Mouse (Mus musculus) heart, embryonic 14.5 days (tissue): ENCODE results near the gene Immp2l. TPM values are rescaled to one million over a fixed set of nuclear protein-coding genes. Genes with fewer than 3 reads are reported as not detected.

ENCODE experiments used
- ATAC-seq: fragments of 200-750 bp; cut with Nextera tagmentation; 2 replicates; pipeline ENCODE4 v1.8.0; 2017; ENCODE audit warnings: low read depth, moderate TSS enrichment; ENCODE audit not compliant: insufficient number of reproducible peaks, insufficient read depth, low FRiP score
- H3K27ac ChIP-seq, 2 experiments: fragments of 200-500 bp in 1 of 2; fragments of 300-500 bp in 1 of 2; sonication (generic) in 1 of 2; replicated peaks in 1 of 2; 2 replicates each; pipeline ENCODE4 v1.5.1; 2012 to 2014; ENCODE audit warnings: low read depth in 2 of 2, low read length in 2 of 2, control low read depth in 1 of 2, mild to moderate bottlenecking in 1 of 2, mixed read lengths in 1 of 2; ENCODE audit not compliant: control insufficient read depth in 1 of 2, insufficient read depth in 1 of 2
- H3K27me3 ChIP-seq: fragments of 300-500 bp; sonication (generic); 2 replicates; pipeline ENCODE4 v1.6.1; 2014; ENCODE audit warnings: mild to moderate bottlenecking, low read length, control low read depth; ENCODE audit not compliant: control insufficient read depth, insufficient read depth
- H3K36me3 ChIP-seq: fragments of 300-500 bp; sonication (generic); 2 replicates; pipeline ENCODE4 v1.6.1; 2014; ENCODE audit warnings: mild to moderate bottlenecking, control low read depth, low read length, mixed read lengths; ENCODE audit not compliant: control insufficient read depth, insufficient read depth
- H3K4me1 ChIP-seq, 2 experiments: fragments of 200-500 bp in 1 of 2; fragments of 300-500 bp in 1 of 2; sonication (generic) in 1 of 2; 2 replicates each; pipeline ENCODE4 v1.6.1; 2012 to 2014; ENCODE audit warnings: low read length in 2 of 2, control low read depth in 1 of 2, mixed read lengths in 1 of 2; ENCODE audit not compliant: control insufficient read depth in 2 of 2, insufficient read depth in 2 of 2
- H3K4me2 ChIP-seq: fragments of 300-500 bp; sonication (generic); 2 replicates; pipeline ENCODE4 v1.6.1; 2014; ENCODE audit warnings: mild to moderate bottlenecking, low read length
- H3K4me3 ChIP-seq, 2 experiments: fragments of 200-500 bp in 1 of 2; fragments of 300-500 bp in 1 of 2; sonication (generic) in 1 of 2; 2 replicates each; pipeline ENCODE4 v1.5.1; 2012 to 2014; ENCODE audit warnings: low read length in 2 of 2, mild to moderate bottlenecking in 2 of 2, control low read depth in 1 of 2, low read depth in 1 of 2, moderate library complexity in 1 of 2; ENCODE audit not compliant: control insufficient read depth in 1 of 2, insufficient read depth in 1 of 2
- H3K9ac ChIP-seq: fragments of 300-500 bp; sonication (generic); 2 replicates; pipeline ENCODE4 v1.6.1; 2014; ENCODE audit warnings: mild to moderate bottlenecking, low read length
- H3K9me3 ChIP-seq: fragments of 300-500 bp; sonication (generic); 2 replicates; pipeline ENCODE4 v1.6.1; 2016; ENCODE audit warnings: low read length, control low read depth; ENCODE audit not compliant: control insufficient read depth
- WGBS: fragments of 180-500 bp; shearing (Covaris S2); extraction: QIAGEN DNeasy Blood & Tissue Kit; methylation state at CpG from one replicate; pipeline ENCODE4 v1.1.7; 2014; 5-methylcytosine and 5-hydroxymethylcytosine counted together
- polyA plus RNA-seq: library from polyadenylated mRNA; unstranded; fragments of >200 nt; fragmentation: Nextera tagmentation; extraction: Ambion mirVana; gene quantifications from 2 replicates; pipeline ENCODE4 v1.2.1, GENCODE M21; 2014

Immp2l gene
- polyA plus RNA-seq, 1 experiment from 2014 or later, result 11.4 TPM

DNA sequence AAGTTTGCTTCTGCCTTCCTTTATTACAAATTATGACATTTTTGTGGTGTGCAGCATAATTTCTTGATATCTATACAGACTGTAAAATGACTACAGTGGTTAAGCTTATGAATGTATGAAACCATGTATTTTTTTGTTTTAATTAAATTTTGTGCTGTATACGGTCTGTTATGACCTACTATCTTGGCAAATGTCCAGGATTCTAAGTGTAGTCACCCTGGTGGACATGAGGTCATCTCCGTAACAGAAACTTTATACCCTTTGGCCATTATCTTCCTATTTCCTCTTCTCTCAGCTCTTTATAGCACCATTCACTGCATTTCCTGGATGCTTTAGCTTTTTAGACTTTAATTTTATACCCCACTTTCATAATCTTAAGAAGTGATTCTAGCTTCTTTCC lies 325.5 kb downstream of the Immp2l start:
- H3K36me3 ChIP-seq, result no peaks in the 10 kb centered on the region
- no peak overlapping the region for H3K4me3 ChIP-seq
- no peak overlapping the region for H3K9ac ChIP-seq
- no peak for ATAC-seq
- WGBS, result 32% methylated on average over 2 of the region's 2 CpGs
- H3K4me1 ChIP-seq, result peaks cover 0 to 2% of the 10 kb centered on the region in 2 experiments; a peak in 2 of 4 replicates
- no peaks in the 10 kb centered on the region for H3K9me3 ChIP-seq
- H3K27ac ChIP-seq, result no peak overlapping the region
- H3K4me2 ChIP-seq, result no peak overlapping the region
- no peaks in the 10 kb centered on the region for H3K27me3 ChIP-seq

DNA sequence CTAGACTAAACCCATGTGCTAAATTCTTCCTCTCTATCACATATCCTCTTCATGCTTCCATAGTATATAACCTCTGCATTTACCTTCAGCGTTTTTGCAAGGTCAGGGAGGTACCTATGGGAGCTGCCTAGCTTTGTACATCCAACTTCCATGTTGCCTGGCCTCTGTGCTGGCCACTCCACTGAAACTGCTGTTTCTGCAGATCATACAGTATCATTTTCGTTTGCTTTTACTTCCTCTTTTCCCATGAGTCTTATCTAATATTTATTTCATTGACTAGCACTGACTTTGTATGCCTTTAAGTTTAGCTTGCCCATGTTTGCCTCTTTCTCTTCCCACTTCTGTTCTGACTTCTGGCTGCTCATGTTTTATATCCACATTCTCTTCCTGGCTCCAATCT lies 325.9 kb downstream of the Immp2l start:
- Histone ChIP-seq H3K36me3 (no peaks in the 10 kb centered on the region), H3K4me1 (peaks cover 0 to 2% of the 10 kb centered on the region in 2 experiments; a peak in 2 of 4 replicates), H3K27me3 (no peaks in the 10 kb centered on the region), H3K4me3 (no peak overlapping the region), H3K27ac (no peak overlapping the region), H3K9ac (no peak overlapping the region), H3K9me3 (no peaks in the 10 kb centered on the region), H3K4me2 (no peak overlapping the region)
- WGBS, result 30% methylated on average over 2 of the region's 2 CpGs
- no peak for ATAC-seq

DNA sequence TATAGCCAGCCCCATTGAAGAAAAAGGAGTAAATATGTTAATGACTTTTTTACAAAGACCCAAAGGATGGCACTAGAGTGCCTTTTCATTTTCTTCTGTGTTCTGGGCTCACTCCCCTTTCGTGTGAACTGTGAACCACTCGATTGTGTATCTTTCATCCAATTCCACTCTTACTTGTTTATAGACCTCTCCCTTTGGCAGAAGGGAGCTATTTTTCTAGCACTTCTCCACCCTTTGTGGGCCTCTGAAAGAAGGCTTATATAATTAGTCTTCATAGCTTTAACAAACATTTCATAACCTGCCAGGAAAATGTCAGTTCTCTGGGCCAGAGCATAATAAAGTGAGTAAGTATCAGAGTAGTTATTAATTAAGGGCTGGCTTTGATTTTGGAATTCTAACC lies 327.4 kb downstream of the Immp2l start:
- H3K4me1 ChIP-seq, result peaks cover 0 to 2% of the 10 kb centered on the region in 2 experiments; a peak in 2 of 4 replicates
- no peak overlapping the region for H3K27ac ChIP-seq
- no peak overlapping the region for H3K9ac ChIP-seq
- no peaks in the 10 kb centered on the region for H3K36me3 ChIP-seq
- 69% methylated on average over 2 of the region's 2 CpGs for WGBS
- ATAC-seq, result no peak
- H3K9me3 ChIP-seq, result no peaks in the 10 kb centered on the region
- no peak overlapping the region for H3K4me3 ChIP-seq
- no peak overlapping the region for H3K4me2 ChIP-seq
- no peaks in the 10 kb centered on the region for H3K27me3 ChIP-seq

DNA sequence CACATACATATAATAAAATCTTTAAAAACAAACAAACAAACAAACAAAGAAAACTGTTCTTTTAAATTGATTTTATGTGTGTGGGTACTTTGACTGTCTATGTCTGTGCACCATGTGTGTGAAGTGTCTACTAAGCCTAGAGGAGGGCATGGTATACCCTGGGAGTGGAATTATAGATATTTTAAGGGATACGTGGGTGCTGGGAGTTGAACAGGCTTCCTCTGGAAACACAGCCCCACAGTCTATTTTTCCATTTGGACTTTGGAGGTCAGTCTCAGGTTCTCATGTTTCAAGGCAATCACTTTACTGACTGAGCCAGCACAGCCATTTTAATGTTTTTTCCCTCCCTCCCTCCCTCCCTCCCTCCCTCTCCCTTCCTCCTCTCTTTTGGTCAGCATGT lies 331.0 kb downstream of the Immp2l start:
- H3K27ac ChIP-seq, result no peak overlapping the region
- no peaks in the 10 kb centered on the region for H3K36me3 ChIP-seq
- WGBS, result 100% methylated on average over 1 of the region's 1 CpGs
- H3K9me3 ChIP-seq, result no peaks in the 10 kb centered on the region
- no peaks in the 10 kb centered on the region for H3K27me3 ChIP-seq
- no peak overlapping the region for H3K4me2 ChIP-seq
- ATAC-seq, result no peak
- H3K4me1 ChIP-seq, result no peaks in the 10 kb centered on the region
- no peak overlapping the region for H3K4me3 ChIP-seq
- no peak overlapping the region for H3K9ac ChIP-seq

DNA sequence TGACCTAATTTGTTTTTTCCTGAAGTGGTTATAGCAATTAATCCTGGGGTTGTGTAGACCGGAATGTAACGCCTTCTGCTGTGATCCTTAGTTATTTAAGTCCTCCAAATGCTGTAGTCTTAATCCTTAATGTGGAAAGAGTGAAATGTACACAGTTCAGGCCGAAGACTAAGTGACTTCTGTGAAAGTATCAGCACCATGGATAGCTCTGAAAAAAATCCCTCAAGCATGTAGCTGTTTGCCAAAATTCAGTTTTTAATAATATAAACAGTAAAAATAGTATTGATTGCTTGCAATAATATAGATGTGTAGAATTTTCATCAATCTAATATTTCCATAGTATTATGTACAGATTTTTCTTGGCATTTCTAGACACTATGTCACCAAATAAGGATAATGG lies 332.1 kb downstream of the Immp2l start:
- H3K27me3 ChIP-seq, result no peaks in the 10 kb centered on the region

DNA sequence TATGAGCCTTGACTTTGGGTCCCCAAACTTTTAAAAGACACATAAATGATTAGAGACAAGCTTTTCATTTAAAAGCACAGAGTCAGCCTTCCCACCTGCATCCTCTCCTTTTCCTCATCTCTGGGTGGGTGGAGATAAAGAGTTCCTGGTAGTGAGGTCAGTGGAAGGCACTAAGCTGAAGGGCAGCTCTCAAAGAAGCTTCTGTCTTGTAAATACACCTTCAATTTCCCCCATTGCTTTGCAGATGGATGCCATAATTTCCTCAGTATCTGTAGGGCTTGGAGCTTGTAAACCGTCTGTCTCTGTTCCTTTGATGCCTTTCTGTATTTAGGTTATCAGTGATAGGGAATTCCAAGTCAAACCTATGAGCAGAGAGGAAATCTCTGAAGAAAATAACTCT lies 362.8 kb downstream of the Immp2l start:
- H3K27ac ChIP-seq, result no peak overlapping the region
- no peak overlapping the region for H3K4me2 ChIP-seq
- no peak overlapping the region for H3K9ac ChIP-seq
- no peaks in the 10 kb centered on the region for H3K4me1 ChIP-seq
- H3K27me3 ChIP-seq, result no peaks in the 10 kb centered on the region
- H3K36me3 ChIP-seq, result no peaks in the 10 kb centered on the region
- no peak for ATAC-seq
- no peaks in the 10 kb centered on the region for H3K9me3 ChIP-seq
- no peak overlapping the region for H3K4me3 ChIP-seq
- 50% methylated on average over 1 of the region's 1 CpGs for WGBS

More for the DNA sequence above, 332.1 kb downstream of the Immp2l start:
- WGBS, result 60% methylated on average over 3 of the region's 3 CpGs
- no peaks in the 10 kb centered on the region for H3K9me3 ChIP-seq
- H3K27ac ChIP-seq, result no peak overlapping the region
- no peaks in the 10 kb centered on the region for H3K36me3 ChIP-seq
- no peak for ATAC-seq
- H3K4me2 ChIP-seq, result no peak overlapping the region
- H3K4me1 ChIP-seq, result no peaks in the 10 kb centered on the region
- H3K9ac ChIP-seq, result no peak overlapping the region
- no peak overlapping the region for H3K4me3 ChIP-seq

DNA sequence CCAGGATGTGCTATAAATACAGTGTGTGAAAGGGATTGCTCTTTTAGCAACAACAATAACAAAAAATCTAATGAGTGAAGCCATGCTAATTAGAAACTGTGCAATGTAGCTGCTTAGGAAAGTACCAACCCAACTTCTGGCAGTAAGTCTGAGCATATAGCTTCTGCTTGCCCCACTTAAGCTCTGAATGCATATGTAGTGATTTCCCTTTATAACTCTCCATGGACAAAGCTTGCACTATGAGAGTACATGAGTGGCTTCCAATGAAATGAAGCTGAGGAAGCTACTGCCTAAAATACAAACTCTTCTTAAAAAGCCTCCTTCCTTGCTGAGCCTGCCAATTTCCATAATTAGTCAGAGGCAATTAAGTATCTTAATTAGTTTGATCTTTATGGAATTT lies 370.3 kb downstream of the Immp2l start:
- no peak overlapping the region for H3K27ac ChIP-seq
- no peak for ATAC-seq

DNA sequence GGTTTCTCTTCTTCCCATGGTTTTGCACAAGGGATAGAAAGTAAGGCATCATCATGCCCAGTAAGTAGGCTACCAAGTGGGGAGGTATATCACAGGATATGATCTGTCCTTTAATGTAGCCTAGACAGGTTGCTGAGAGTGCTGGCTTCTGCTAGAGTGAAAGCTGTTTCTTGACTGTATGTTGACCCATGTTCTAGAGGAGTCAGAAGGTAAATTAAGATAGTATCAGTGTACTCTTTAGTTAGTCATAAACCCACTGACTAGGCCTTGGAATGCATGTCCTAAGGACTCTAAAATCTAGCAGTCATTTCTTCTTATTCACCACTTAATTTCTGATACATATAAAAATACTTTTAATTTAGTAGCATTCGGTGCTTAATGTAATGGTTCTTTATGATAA lies 377.2 kb downstream of the Immp2l start:
- H3K4me2 ChIP-seq, result no peak overlapping the region
- no peak for ATAC-seq
- no peak overlapping the region for H3K4me3 ChIP-seq
- H3K4me1 ChIP-seq, result no peaks in the 10 kb centered on the region
- 87% methylated on average over 1 of the region's 1 CpGs for WGBS
- H3K27ac ChIP-seq, result no peak overlapping the region
- H3K27me3 ChIP-seq, result no peaks in the 10 kb centered on the region
- no peaks in the 10 kb centered on the region for H3K9me3 ChIP-seq
- no peak overlapping the region for H3K9ac ChIP-seq
- H3K36me3 ChIP-seq, result no peaks in the 10 kb centered on the region

More for the DNA sequence above, 370.3 kb downstream of the Immp2l start:
- Histone ChIP-seq H3K9me3 (no peaks in the 10 kb centered on the region), H3K4me1 (no peaks in the 10 kb centered on the region), H3K4me3 (no peak overlapping the region), H3K4me2 (no peak overlapping the region), H3K27me3 (no peaks in the 10 kb centered on the region), H3K9ac (no peak overlapping the region), H3K36me3 (no peaks in the 10 kb centered on the region)
